Mouse (Mus musculus) kidney, adult 8-10 months (tissue): Measurements from ENCODE around the gene Pik3r1.

Source experiments
- DNase-seq, 2 experiments: peaks; one replicate each; pipeline ENCODE4 v3.0.0; 2022

The Pik3r1 gene

DNA sequence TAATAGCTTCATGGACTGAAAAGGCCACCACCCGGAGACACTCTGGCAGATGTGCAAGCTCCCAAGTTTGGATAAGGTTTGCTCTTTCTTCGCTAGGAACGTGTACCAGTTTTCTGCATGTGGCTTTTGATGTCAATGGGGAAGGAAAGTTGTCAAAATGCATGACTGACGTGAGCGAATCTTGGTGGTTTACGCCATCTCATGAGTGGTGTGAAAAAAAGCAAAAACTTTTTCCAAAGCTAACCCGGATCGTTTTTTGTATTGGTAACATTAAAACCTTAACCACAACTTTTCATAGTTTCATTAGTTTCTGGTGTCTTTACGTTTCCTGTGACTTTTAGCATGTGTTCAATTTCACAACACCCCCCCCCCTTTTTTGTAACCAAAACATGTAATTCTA lies 60.8 kb downstream of the Pik3r1 start:
- DNase-seq: no peak

DNA sequence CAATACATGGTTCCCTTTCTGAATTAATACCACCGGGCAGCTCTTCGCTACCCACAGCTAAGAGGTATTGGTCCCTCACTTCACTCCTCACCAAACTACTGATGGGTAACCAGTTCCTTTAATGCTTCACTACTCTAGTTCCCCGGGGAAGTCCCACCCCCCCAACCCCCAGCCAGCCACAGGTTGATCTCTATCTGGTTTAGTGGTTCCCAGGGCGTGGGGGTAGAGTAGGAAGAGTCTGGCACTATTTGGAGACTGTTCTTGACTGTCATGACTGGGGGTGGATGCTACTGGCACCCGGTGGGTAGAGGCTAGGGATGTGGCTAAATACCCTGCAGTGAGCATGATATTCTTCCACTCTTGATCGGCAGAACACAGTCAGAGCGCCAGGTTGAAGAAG lies 61.6 kb downstream of the Pik3r1 start:
- DNase-seq: no peak

DNA sequence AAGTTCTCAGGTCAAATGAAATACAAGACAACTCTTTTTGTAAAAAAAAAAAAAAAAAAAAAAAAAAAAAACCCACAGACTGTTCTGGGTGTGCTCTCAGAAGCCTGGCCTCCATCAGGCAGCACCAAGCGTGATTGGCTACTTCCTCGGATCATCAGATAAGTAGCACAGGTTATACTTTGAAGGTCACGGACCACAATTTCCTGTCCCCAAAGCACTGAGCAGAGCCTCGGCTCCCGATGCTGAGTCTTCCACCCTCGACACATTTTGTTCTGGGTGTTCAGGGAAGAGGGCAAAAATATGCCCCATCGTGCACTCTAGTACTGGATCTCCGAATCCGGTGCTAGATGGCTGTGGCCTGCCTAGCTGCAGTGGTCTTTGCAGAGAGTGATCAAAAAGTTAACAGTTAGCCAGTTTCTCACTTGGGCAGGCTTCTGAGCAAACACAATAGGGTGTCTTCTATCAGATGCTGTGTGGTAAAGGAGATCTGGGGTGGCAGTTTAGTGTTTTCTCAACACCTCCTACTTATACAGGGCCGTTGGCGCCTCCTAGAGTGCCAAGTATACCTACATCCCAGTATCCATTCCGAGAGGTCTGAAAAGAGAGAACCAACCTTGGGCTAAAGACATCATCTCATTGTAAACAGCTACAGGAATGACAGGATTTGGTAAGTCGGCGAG lies 65.8 kb downstream of the Pik3r1 start:
- DNase-seq: no peak

DNA sequence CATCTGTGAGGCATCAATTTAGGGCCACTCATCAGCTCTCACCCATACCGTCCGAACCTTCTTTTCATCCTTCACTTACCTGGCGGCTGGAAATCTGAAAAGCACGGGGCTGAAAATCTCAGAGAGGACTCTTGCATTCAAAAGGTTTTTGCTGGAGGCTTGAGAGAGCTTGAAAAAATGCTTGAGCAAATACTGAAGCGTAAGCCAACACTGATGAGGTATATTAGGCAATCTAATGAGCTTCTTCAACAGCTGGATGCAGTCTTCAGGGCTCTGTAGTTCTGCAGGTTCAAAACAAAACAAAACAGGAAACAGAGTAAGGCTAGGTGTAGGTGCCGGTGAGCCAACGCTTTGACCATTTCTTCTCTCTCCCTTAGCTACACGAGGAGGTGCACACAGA lies 66.4 kb downstream of the Pik3r1 start:
- DNase-seq: no peak

DNA sequence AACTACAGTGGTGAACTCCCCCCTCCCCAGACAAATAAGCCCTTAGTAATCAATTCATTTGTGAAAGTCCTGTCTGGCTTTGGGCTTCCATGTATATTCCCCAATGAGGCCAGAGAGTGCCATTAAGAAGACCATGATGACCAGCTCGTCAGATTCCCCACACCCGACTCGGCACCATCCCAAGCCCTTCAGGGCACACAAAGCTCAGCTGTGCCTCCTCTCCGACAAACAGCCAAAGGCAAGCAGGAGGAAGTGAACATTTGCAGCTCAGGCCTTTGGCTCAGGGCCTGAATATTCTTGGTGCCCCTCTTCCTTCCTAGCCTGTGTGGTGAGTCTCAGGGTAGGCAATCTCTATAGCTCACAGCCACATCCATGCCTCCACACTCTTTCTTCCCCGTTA lies 68.3 kb downstream of the Pik3r1 start:
- no peak for DNase-seq

DNA sequence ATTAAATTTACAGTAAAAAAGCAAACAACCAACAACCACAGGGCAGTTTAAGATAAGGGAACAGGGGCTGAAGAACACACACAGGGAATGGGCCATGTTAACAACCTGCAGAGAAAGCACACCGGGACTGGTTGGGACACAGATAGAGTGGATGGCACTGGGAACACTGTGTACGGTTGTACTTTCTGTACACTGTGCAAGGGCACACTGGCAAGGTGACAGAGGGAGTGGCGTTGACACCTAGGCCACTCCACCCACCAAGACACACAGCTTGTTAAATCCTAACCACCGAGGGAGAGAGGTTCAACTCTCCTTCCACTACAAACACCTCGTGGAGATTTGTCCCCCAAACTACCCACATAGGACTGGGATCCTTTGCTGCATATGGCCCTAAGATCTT lies 70.1 kb downstream of the Pik3r1 start:
- peak in 1 of 2 experiments; percentile 47 for DNase-seq

DNA sequence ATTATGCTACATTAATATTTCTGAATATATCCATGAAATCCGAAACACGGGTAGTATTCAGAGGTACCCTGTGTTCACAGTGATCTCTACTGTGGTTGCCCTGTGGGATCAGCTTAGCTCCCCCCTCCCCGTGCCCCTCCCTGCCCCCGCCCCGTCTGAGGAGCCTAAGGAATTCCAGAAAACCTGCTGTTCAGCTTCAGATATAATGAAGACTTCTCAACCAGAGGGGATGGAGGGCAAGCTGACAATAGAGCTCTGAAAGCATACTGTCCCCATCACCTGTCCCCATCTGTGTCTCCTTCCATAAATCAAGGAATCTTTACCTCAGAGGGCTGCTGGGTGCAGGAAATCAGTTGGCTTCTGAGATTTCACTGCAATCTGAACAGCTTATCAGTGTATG lies 70.6 kb downstream of the Pik3r1 start:
- DNase-seq: no peak

DNA sequence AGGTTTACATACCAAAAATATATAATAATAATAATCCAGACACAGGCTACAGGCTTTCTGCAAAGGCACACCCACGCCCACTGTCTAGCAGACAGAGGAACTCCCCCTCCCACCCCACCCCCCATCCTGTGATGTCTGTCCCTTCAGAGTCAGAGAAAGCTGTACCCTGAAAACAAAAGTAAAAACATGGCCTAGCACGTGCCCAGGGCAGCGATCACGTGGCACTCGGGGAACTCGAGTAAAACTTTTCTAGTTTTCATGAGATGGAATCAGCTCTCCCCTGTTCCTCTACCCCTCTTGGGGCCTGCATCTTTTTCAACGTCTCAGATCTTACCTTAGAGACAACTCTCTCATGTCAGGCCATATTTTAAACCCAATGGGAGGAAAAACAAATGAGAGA lies 71.2 kb downstream of the Pik3r1 start:
- DNase-seq: peak; percentile 32 to 62

DNA sequence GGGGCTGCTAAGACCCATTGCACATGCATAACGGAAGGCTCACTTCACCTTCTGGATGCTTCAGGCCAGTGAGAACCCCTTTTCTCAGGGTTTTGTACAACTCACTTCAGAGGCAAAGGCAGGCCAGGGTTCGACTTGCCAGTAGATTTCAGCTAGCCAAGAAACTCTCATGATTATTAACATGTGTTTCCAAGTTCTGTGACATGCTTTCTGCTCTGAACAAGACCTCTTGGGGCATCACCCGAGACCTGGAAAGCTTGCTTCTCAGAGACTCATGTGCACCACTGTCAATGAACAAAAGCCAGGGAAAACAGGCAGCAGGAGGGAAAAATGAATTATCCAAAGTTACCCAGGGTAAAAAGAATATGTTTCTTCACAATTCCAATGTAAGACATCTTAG lies 71.7 kb downstream of the Pik3r1 start:
- DNase-seq: no peak

DNA sequence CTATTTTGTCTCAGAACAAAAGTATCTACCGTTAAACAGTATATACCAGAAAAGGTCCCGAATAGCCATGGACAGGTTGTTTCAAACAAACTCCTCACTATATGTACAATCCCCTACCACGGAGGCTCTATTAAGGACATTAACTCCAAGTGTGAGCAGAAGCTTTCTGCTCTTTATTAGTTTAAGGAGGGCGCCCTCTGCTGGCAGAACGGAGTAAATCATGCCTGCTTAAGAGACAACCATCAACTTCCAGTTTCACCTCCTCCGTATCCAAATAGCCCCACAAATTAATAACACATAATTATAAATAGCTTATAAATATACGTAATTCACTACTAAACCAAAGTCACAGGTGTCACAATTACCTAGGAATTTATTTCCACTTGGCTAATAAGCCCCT lies 72.1 kb downstream of the Pik3r1 start:
- peak; percentile 82 to 94 for DNase-seq

DNA sequence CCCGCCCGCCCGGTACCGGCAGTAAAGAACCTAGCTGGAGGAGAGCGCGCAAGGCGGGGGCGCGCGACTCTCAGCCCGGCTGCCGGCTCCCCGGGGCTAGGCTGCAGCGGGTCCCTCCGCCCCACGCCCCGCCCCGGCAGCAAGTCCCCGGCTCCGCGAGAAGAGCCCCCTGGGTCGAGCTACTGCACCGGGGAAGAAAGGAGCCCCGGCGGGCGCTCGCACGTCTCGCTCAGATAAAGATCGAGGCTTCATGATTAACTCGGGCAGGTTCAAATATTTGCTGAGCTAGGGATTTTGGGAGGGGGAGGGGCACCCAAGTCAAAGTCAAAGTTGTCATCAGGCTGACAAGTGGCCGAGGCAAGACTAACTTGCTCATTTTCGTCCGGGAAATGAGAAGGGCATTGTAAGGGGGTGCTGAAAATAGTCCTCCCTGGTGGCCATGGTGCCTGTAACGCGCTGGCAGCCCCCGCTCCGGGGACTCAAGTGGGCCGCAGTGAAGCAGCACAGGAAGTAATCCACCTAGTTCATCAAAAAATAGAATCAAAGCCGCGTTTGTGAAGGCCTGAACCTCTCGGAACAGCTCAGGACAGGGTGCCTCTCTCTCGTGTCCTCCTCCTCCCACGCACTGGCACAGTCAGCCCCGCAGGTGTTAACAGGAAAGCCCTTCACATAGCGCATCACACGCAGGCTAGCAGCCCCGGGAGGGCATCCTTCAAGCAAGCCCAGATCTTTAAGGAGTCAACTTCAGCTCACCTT lies 73.3 kb downstream of the Pik3r1 start:
- peak; percentile 84 to 92 for DNase-seq

DNA sequence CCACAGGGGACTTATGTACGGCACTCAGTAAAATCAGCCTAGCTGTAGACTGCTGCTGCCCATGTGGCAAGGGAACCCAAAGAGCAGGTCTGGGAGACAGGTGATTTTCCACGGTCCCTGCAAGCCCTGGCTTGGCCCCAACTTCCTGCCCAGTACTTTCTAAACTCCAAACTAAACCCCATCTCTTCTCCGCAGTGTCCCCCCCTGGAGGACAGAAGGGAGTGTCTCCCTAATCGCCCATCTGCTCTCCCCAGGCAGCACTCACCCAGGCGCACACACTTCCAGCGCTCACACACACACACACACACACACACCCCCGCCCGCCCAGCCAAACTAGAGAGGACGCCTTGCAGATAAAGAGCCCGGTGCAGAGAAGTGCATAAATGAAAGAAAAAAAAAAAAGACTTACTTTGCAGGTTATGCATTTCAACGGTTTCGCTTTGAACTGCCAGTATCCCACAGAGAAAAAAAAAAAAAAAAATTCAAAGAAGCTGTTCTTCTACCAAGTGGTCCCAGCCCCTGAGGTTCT lies 74.0 kb downstream of the Pik3r1 start:
- DNase-seq: peak; percentile 65 to 70

DNA sequence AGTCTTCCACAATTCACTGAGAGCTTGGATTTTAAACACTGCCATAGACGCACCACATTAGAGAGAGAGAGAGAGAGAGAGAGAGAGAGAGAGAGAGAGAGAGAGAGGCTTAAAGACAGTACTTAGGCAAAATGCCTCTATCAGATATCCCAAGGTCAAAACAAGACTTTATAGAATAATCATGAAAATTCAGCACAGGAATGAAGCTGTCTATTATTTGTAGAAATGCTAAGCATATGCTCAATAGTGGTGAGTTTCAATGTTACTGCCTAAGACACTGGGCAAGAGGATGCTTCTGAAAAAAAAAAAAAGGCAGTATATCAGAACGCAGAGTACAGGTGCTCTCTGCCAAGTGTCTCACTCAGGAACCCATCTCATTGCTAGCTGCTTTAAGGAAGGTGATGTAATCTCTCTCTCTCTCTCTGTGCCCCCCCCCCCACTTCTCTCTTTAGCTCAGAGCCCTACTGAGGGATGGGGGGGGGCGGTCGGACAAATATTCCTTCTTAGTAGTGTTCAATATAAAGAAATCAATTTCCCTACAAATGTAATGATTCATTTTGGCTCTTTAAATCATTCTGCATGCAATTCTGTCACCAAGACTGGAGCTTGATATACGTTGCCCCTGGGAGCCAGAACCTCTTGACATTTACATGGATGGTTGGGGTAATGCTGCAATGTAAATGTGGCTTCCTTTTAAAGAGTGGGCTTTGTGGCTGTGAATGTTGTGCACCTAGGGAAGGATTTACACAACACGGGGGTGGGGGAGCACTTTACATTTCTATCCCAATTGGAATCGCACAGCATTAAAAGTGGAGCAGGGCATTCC lies 74.9 kb downstream of the Pik3r1 start:
- DNase-seq: no peak

DNA sequence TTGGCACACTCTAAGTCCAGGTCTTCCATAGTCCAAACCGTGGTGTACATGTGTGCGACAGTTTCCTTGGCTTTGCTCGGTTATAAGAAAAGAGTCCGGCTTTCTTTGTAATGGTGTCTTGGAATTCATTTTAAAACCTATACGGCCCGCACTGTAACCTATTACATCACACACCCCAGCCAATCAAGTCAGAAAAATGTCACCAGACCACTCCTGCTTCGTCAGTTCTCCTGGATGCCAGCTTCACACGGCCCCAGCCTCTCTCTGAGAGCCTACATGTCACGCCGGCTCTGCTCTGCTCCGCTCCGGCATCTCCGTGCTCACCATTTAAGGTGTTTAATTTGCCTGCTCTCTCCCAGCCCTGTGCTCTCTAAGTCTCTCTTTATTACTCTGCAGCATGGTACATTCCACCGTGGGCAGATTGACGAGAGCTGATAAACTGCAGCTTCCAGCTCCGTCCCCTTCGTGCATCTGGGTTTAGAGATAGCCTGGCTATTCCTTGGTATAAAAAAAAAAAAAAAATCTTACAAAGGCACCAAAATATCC lies 75.7 kb downstream of the Pik3r1 start:
- DNase-seq: peak; percentile 36 to 39

DNA sequence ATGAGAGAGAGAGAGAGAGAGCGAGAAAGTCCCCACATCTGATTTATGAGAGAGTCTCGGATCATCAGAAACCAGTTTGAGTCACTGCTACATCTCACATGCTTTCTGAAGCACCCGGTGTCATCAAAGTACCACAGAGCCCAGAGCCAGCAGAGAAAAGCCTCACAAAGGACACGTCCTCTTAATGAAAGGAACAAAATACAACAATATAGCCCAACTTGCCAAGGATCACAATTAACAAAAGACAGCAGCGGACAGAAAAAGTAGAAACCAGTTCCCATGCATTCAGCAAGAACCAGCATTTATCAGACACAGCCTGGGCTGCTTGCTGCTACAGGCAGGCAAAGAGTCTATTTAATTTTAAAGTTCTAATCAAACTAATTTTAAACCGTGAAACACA lies 76.3 kb downstream of the Pik3r1 start:
- DNase-seq: no peak

DNA sequence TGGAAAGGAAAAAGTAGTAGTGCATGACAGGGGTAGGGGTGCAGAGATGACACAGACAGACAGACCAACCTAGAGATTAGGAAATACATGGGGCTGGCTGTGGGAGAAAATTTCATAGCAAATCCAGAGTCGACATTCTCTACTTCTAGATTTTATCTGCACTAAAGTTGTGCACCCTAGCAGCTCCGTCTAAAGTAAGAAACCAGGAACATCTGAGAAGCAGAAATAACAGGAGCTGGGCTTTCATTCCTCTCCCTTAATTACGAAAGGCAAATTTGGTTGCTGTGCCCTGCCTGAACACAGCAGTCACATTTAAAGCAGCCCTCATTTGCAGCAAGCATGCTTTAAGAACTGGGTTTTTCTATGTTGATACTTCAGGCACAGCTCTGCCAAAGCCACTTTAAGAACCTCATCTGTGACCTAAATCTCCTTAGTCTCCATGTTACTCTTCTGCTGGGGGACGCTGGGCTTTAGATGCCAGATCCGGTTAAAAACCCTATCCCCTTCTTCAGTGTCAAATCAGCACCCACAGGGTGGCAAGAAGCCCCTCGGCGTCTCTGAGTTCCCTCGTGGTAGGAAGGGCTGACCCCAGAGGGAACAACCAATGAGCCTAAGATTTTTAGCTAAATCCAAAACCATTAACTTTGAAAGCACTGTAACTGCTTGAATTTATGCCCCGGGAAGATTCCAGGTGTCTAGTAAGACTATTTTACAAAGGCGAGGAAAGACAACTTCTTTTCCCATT lies 76.9 kb downstream of the Pik3r1 start:
- DNase-seq: no peak

DNA sequence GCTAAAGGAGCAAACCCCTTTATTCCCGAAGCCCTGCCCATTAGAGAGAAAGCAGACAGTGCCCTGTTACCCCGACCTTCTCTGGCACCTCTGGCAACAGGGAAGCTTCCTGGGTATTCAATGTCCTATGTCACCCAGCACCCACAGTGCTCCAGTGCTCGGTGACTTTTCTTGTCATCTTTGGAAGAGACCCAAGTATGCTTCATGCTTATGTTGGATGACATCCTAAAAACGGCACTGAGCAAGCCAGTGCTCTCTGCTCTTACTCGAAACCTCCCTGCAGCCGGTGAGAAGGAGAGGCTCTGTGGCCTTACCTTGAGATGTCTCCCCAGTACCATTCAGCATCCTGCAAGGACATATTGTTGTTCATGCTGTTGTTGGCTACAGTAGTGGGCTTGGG lies 77.8 kb downstream of the Pik3r1 start:
- peak in 1 of 2 experiments; percentile 56 for DNase-seq

DNA sequence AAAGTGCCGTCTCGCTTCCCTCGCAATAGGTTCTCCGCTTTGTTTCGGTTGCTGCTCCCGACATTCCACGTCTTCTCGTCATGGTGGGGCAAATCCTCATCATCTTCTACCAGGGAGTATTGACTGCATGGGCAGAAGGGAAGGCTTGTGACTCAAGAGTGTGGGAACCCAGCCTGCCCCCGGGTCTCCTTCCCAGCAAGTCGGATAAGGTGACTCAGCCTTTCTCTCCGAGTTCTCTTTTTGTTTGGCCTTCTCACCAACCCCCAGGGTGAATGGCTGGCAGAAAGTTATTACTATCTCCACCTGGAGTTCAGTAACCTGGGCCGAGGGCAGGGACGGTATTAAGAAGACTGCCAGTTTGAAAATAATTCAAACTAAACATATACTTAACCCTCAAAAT lies 81.8 kb downstream of the Pik3r1 start:
- DNase-seq: no peak

DNA sequence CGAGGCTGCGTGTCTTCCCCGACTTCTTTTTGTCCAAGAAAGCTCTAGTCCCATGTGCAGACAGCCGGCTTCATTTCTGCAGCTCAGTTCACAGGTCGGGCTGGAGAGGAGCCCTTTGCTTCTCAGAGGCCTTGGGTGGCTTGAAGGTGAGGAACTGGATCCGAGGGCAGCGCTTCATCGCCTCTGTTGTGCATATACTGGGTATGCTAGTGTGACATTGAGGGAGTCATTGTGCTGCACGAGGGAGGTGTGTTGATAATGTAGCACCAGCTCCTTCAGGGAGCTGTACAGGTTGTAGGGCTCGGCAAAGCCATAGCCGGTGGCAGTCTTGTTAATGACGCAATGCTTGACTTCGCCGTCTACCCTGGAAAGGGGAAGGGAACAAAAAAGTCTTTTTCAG lies 83.3 kb downstream of the Pik3r1 start:
- DNase-seq: no peak

DNA sequence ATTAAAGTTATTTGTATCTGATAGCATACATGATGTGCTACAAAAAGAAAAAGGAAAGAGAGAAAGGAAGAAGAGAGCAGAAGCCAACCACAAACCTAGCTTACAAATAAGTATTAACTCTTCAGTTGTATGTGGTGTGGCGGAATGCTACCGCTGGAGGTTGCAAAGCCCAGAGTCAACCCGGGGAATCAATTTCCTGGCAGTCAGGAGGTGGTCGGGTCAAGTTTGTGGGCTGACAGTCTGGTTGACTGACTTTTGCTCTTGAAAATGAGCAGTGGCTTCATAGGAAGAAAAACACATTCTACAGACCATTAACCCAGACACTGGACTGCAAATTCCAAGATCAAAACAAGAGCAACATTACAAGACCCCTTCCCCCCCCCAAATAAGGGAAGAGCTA lies 85.6 kb downstream of the Pik3r1 start:
- DNase-seq: no peak

DNA sequence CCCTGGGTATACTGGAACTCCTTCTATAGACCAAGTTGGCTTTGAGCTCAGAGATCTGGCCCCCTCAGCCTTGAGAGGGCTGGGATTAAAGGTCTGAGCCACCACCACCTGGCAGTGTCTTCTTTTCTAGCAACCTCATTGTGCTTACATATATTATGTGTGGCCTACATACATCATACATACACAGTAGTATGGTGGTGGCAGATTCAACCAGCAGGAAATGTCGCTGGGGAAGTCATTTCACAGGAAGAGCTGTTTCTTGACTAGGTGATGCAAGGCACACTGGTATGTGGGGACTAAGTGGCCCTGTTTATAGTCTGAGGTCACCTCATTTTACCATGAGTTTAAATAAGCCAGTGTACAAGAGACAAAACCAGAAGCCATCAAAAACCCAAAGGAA lies 87.9 kb downstream of the Pik3r1 start:
- DNase-seq: no peak

DNA sequence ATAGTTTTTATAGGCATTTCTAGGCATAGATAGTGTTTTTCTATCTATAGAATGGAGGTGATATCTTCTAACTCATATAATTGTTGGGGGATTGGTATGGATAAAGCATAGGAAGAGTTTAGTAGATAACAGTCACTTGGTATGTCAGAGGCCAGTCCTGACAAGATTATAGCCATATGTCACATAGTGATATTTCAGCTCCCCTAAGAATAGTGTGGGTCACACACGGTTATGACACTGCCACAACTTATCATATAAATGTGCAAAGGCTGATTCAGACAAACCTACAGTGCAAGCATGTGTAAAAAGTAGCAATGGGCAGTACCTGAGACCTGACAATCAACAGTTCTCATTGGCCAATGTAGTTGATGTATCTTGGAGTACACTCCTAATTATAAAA lies 89.0 kb downstream of the Pik3r1 start:
- no peak for DNase-seq

DNA sequence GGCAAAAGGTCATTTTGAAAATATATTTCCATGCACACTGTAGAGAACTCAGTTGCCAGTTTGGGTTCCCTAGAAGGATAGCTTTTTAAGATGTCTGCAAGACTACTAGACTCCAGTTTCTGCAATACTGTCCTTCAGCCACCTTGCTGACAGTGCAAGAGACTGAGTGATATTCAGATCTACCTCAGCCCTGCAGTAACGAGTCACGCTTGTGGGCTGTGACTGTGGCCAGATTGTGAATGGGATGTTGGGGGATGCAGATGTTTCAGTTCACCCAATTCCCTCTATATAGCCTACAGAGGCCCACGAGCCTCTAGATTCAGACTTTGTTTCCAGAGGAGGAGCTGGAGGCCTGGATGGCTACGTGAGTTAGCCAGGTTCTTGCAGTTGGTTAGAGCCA lies 90.0 kb downstream of the Pik3r1 start:
- DNase-seq: no peak
